Mouse (Mus musculus) limb, embryonic 13.5 days (tissue): ENCODE measurements around the gene Depdc1b. TPM values are rescaled to one million over a fixed set of nuclear protein-coding genes. Genes with fewer than 3 reads are reported as not detected.

ENCODE experiments used
- ATAC-seq: fragments of 200-750 bp; cut with Nextera tagmentation; 2 replicates; pipeline ENCODE4 v1.8.0; 2017; ENCODE audit warnings: low read depth, moderate number of reproducible peaks, moderate TSS enrichment; ENCODE audit not compliant: low FRiP score
- H3K27ac ChIP-seq: fragments of 300-500 bp; sonication (generic); 2 replicates; pipeline ENCODE4 v1.5.1; 2015; ENCODE audit warnings: inconsistent platforms, mild to moderate bottlenecking, moderate library complexity
- H3K27me3 ChIP-seq: fragments of 300-500 bp; sonication (generic); 2 replicates; pipeline ENCODE4 v1.6.1; 2015; ENCODE audit warnings: mild to moderate bottlenecking, inconsistent platforms
- H3K36me3 ChIP-seq: fragments of 300-500 bp; sonication (generic); 2 replicates; pipeline ENCODE4 v1.6.1; 2015; ENCODE audit warnings: inconsistent platforms, mild to moderate bottlenecking, moderate library complexity
- H3K4me1 ChIP-seq: fragments of 300-500 bp; sonication (generic); 2 replicates; pipeline ENCODE4 v1.6.1; 2015; ENCODE audit warnings: inconsistent platforms
- H3K4me2 ChIP-seq: fragments of 300-500 bp; sonication (generic); replicated peaks from 2 replicates; pipeline ENCODE4 v1.6.1; 2015; ENCODE audit warnings: inconsistent platforms, mild to moderate bottlenecking, moderate library complexity
- H3K4me3 ChIP-seq: fragments of 300-500 bp; sonication (generic); 2 replicates; pipeline ENCODE4 v1.5.1; 2015; ENCODE audit warnings: moderate library complexity, mild to moderate bottlenecking, inconsistent platforms
- H3K9ac ChIP-seq: fragments of 300-500 bp; sonication (generic); 2 replicates; pipeline ENCODE4 v1.6.1; 2015; ENCODE audit warnings: mild to moderate bottlenecking, inconsistent platforms
- H3K9me3 ChIP-seq: fragments of 300-500 bp; sonication (generic); 2 replicates; pipeline ENCODE4 v1.6.1; 2016; ENCODE audit warnings: inconsistent platforms
- WGBS: fragments of 180-500 bp; shearing (Covaris S2); methylation state at CpG from one replicate; pipeline ENCODE4 v1.1.7; 2015; 5-methylcytosine and 5-hydroxymethylcytosine counted together
- polyA plus RNA-seq: library from polyadenylated mRNA; unstranded; fragments of >200 nt; fragmentation: Nextera tagmentation; extraction: Ambion mirVana; gene quantifications from 2 replicates; pipeline ENCODE4 v1.2.1, GENCODE M21; 2015

Gene Depdc1b
- polyA plus RNA-seq, 1 experiment from 2014 or later: 9.7 TPM

DNA sequence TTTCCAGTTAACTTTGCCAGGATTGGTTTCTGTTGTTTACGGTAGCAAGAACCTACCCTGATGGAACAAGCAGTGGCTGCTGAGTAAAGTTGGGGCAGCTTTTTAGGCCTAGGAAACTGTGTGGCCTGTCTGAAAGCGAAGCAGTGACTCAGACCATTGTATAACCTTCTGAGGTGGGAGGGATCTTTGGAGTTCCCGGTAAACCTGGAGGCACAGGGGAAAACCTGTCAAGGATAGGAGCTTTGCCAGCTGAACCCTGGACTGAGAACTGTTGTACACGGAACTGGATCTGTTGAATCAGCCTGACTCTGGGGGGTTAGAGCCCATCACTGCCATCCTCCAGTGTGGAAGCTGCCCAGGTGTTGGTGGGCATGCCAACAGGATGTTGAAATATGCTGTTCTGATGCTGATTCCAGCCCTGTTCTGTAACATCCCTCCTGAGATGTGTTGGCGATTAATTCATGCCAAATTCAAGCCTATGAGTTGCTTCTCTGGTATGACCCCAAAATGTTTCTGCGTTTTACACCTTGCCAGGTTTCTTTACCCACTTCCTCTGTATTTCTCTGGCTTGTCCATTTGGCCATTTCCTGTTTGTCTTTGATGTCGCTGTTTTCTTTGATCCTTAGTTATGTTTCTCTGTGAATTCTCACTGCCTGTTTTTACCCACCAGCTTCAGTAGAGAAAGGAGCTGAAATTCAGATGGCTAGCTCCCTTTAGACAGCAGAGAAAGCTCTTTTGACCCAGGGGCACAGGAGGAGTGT is 22.1 kb downstream of the Depdc1b start:
- Histone ChIP-seq H3K36me3 (no peaks in the 10 kb centered on the region), H3K27ac (no peak overlapping the region), H3K4me2 (no peak overlapping the region), H3K4me3 (no peak overlapping the region), H3K27me3 (no peaks in the 10 kb centered on the region), H3K4me1 (0 out of 2 replicates have a peak, but pooled peaks cover 3% of the 10 kb centered on the region), H3K9me3 (no peaks in the 10 kb centered on the region), H3K9ac (no peak overlapping the region)
- no peak for ATAC-seq
- 62% methylated on average over 7 of the region's 7 CpGs for WGBS

DNA sequence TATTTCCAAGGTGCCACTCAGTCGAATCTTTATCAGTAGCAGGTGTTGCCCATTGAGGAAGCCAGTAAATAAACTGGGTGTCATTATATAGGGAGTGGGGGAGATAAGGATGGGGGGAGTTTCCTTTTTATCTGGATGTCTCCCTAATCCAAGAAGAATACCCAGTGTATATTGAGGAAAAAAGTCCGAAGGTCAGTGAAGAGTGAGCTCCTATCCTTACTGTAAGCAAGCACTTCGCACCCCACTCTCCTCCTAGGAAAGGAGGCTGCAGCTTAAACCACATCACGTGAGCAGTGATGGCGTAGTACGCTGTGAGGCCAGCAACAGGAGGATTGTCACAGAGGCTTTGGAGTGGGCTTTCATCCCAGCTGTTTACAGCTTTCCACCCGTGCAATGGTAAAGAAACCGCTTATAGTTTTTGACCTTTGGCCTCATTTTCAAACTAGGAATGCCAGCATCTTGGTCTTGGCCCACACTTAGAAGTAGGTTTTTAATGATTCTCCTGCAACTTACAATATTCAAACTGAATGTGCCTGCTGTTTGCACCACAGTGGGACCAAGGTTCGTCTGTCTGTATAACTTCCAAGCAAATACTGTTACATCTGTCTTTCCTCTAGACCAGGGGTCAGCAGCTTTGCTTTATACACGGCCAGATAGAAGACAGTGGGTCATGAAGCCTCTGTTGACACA is 23.9 kb downstream of the Depdc1b start:
- 67% methylated on average over 10 of the region's 10 CpGs for WGBS
- no peaks in the 10 kb centered on the region for H3K27me3 ChIP-seq
- H3K27ac ChIP-seq: no peak overlapping the region
- H3K4me3 ChIP-seq: no peak overlapping the region
- no peak overlapping the region for H3K9ac ChIP-seq
- no peaks in the 10 kb centered on the region for H3K36me3 ChIP-seq
- no peak overlapping the region for H3K4me2 ChIP-seq
- H3K9me3 ChIP-seq: no peaks in the 10 kb centered on the region
- ATAC-seq: no peak
- H3K4me1 ChIP-seq: 0 out of 2 replicates have a peak, but pooled peaks cover 3% of the 10 kb centered on the region

DNA sequence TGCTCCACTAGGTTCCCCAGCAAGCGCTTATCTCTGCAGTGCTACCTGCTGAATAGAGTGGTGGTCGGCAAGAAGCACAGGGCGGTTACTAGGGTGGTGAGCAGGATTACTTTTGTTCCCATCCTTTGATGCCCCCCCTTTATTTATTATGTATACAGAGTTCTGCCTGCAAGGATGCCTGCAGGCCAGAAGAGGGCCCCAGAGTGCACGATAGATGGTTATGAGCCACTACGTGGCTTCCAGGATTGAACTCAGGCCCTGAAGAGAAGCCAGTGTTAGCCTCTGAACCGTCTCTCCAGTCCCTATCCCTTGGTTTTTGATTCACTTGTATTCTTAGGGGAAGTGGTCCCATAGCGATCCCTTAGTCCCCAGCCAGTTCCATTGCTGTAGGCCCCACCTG is 25.5 kb downstream of the Depdc1b start:
- Histone ChIP-seq H3K4me3 (no peak overlapping the region), H3K27ac (no peak overlapping the region), H3K4me2 (no peak overlapping the region), H3K36me3 (no peaks in the 10 kb centered on the region), H3K9ac (no peak overlapping the region), H3K4me1 (0 out of 2 replicates have a peak, but pooled peaks cover 3% of the 10 kb centered on the region), H3K9me3 (no peaks in the 10 kb centered on the region), H3K27me3 (no peaks in the 10 kb centered on the region)
- WGBS: 81% methylated on average over 7 of the region's 7 CpGs
- ATAC-seq: no peak

DNA sequence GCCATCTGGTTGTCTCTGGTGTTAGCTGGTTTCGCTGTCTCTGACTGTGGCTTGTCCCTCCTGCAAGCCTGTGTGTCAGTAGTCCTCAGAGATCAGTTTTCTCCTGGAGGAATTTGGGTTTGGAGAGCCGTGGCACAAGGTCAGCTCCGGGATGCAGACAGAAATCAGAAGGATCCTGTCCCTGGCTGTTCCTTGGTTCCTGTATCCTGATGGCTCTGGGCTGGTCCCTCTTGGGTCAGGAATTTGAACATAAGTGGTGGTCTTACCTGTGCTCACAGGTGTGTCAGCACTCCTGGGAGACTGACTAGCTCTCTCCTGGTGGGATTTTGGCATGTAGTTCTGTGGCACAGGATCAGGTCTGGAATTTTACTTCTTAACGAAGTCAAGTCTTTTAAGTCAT is 29.6 kb downstream of the Depdc1b start:
- Histone ChIP-seq H3K9ac (no peak overlapping the region), H3K27me3 (no peaks in the 10 kb centered on the region), H3K9me3 (no peaks in the 10 kb centered on the region), H3K4me3 (no peak overlapping the region), H3K27ac (no peak overlapping the region), H3K4me2 (no peak overlapping the region), H3K4me1 (no peaks in the 10 kb centered on the region), H3K36me3 (no peaks in the 10 kb centered on the region)
- no peak for ATAC-seq
- 62% methylated on average over 4 of the region's 4 CpGs for WGBS

GRCm38 (mm10) chr13:108347016-108347415 is 30.9 kb downstream of the Depdc1b start:
- H3K9ac ChIP-seq: no peak overlapping the region
- no peak overlapping the region for H3K27ac ChIP-seq
- no peak overlapping the region for H3K4me2 ChIP-seq
- no peaks in the 10 kb centered on the region for H3K4me1 ChIP-seq
- peak; percentile 72; the same call in 1 of the 2 replicates for ATAC-seq
- H3K36me3 ChIP-seq: no peaks in the 10 kb centered on the region
- no peaks in the 10 kb centered on the region for H3K27me3 ChIP-seq
- H3K4me3 ChIP-seq: no peak overlapping the region
- no peaks in the 10 kb centered on the region for H3K9me3 ChIP-seq
- WGBS: 44% methylated on average over 4 of the region's 4 CpGs

- no peak for ATAC-seq
- H3K27me3 ChIP-seq: no peaks in the 10 kb centered on the region
- H3K36me3 ChIP-seq: no peaks in the 10 kb centered on the region
- no peak overlapping the region for H3K4me2 ChIP-seq
- H3K27ac ChIP-seq: no peak overlapping the region
- no peaks in the 10 kb centered on the region for H3K4me1 ChIP-seq
- H3K4me3 ChIP-seq: no peak overlapping the region
- no peak overlapping the region for H3K9ac ChIP-seq
- H3K9me3 ChIP-seq: no peaks in the 10 kb centered on the region
- 86% methylated on average over 5 of the region's 5 CpGs for WGBS
Observed at GRCm38 (mm10) chr13:108349624-108350023, 33.5 kb downstream of the Depdc1b start.

- Histone ChIP-seq H3K27ac (no peak overlapping the region), H3K4me3 (no peak overlapping the region), H3K36me3 (no peaks in the 10 kb centered on the region), H3K9ac (no peak overlapping the region), H3K9me3 (no peaks in the 10 kb centered on the region), H3K4me2 (no peak overlapping the region), H3K27me3 (no peaks in the 10 kb centered on the region), H3K4me1 (no peaks in the 10 kb centered on the region)
- no peak for ATAC-seq
- 86% methylated on average over 5 of the region's 5 CpGs for WGBS
Observed at GRCm38 (mm10) chr13:108353781-108354180, 37.6 kb downstream of the Depdc1b start.

- WGBS: 83% methylated on average over 12 of the region's 12 CpGs
- Histone ChIP-seq H3K27me3 (no peaks in the 10 kb centered on the region), H3K4me3 (no peak overlapping the region), H3K4me2 (no peak overlapping the region), H3K4me1 (no peaks in the 10 kb centered on the region), H3K36me3 (no peaks in the 10 kb centered on the region), H3K9me3 (no peaks in the 10 kb centered on the region), H3K9ac (no peak overlapping the region), H3K27ac (no peak overlapping the region)
- ATAC-seq: no peak
Observed at GRCm38 (mm10) chr13:108354804-108355552, 38.8 kb downstream of the Depdc1b start.

GRCm38 (mm10) chr13:108357362-108357761 is 41.2 kb downstream of the Depdc1b start:
- H3K4me1 ChIP-seq: no peaks in the 10 kb centered on the region
- no peak overlapping the region for H3K4me2 ChIP-seq
- H3K36me3 ChIP-seq: no peaks in the 10 kb centered on the region
- WGBS: 80% methylated on average over 10 of the region's 10 CpGs
- no peaks in the 10 kb centered on the region for H3K9me3 ChIP-seq
- no peak for ATAC-seq
- H3K27ac ChIP-seq: no peak overlapping the region
- H3K27me3 ChIP-seq: no peaks in the 10 kb centered on the region
- no peak overlapping the region for H3K4me3 ChIP-seq
- no peak overlapping the region for H3K9ac ChIP-seq

DNA sequence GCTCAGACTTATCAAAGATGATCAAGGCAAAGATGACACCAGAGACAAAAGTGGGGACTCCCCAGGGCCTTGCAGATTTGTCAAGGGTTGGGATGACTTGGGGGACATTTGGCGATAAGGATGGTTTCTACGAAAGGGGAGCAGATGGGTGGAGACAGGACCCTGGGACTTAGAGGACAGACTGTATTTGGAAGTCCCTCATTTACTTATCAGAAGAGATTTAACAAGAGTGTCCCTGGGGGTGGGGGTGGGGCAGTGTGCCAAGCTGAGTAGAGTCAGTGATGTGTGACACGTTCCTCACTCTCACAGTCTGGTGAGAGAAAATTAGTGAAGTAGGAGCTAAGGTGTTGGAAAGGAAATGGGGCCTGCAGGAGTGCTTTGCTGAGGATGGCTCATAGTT is 42.1 kb downstream of the Depdc1b start:
- Histone ChIP-seq H3K36me3 (no peaks in the 10 kb centered on the region), H3K27ac (no peak overlapping the region), H3K4me2 (no peak overlapping the region), H3K4me1 (no peaks in the 10 kb centered on the region), H3K4me3 (no peak overlapping the region), H3K27me3 (no peaks in the 10 kb centered on the region), H3K9me3 (no peaks in the 10 kb centered on the region), H3K9ac (no peak overlapping the region)
- 54% methylated on average over 3 of the region's 3 CpGs for WGBS
- no peak for ATAC-seq

GRCm38 (mm10) chr13:108367496-108367895 is 51.4 kb downstream of the Depdc1b start:
- Histone ChIP-seq H3K4me3 (no peak overlapping the region), H3K4me2 (no peak overlapping the region), H3K27ac (no peak overlapping the region), H3K36me3 (peaks cover 40% of the 10 kb centered on the region), H3K27me3 (no peaks in the 10 kb centered on the region), H3K4me1 (no peaks in the 10 kb centered on the region), H3K9ac (no peak overlapping the region), H3K9me3 (no peaks in the 10 kb centered on the region; the same call in 1 of the 2 replicates)
- 91% methylated on average over 12 of the region's 12 CpGs for WGBS
- no peak for ATAC-seq
